Mouse (Mus musculus) spleen, adult 2 months (tissue): Measurements from ENCODE around the gene Lad1.

Experiments used
- CTCF ChIP-seq: fragments of 200-500 bp; IDR thresholded peaks from 2 replicates; pipeline ENCODE4 v1.5.1; 2011; ENCODE audit warnings: mild to moderate bottlenecking, inconsistent platforms; ENCODE audit not compliant: insufficient read depth, insufficient read length, insufficient replicate concordance; ENCODE audit errors: extremely low read depth
- POLR2A ChIP-seq: fragments of 200-500 bp; IDR thresholded peaks from 2 replicates; pipeline ENCODE4 v1.6.1; 2011; ENCODE audit warnings: low read depth, low read length, inconsistent platforms

DNA sequence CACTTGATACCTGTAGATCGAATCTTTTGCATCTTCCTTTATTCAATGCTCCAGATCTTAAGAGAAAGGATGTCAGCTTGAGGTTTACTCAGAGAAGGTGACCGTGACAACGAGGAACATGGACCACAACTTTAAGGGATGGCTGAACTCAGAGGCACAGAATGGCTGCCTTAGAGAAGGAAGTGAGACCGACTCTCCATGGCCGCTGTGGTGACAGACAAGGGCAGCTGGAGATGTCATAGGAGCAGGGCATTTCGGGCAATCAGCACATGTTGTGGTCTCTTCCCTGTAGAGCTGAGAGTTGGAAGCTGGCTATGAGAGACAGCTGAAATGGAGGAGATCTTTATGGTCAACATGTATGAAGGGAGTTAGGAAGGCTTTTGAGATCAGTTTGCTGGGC is 46.4 kb downstream of the Lad1 start:
- TF ChIP-seq CTCF (no peak), POLR2A (no peak)
